Mouse (Mus musculus): ENCODE measurements around the gene Prim1. TPM values are rescaled to one million over a fixed set of nuclear protein-coding genes. Genes with fewer than 3 reads are reported as not detected.

Gene Prim1
- polyA plus RNA-seq, 1 experiment from 2014 or later, result 68.6 TPM

Other genes starting within 250 kb of the Prim1 start
- not detected in 2 replicates for gene Rdh9, start 238.8 kb upstream of the Prim1 start, polyA plus RNA-seq (2015; fragmentation: Nextera tagmentation; extraction: Ambion mirVana)
- gene Rdh16, start 214.0 kb upstream of the Prim1 start, polyA plus RNA-seq (2015; fragmentation: Nextera tagmentation; extraction: Ambion mirVana), result 0.11 TPM in 1 of 2 replicates, not detected in the other
- gene Rdh19, start 165.2 kb upstream of the Prim1 start, polyA plus RNA-seq (2015; fragmentation: Nextera tagmentation; extraction: Ambion mirVana), result not detected in 2 replicates
- not detected in 2 replicates for gene Rdh16f2, start 148.7 kb upstream of the Prim1 start, polyA plus RNA-seq (2015; fragmentation: Nextera tagmentation; extraction: Ambion mirVana)
- gene Rdh7, start 126.4 kb upstream of the Prim1 start, polyA plus RNA-seq (2015; fragmentation: Nextera tagmentation; extraction: Ambion mirVana), result not detected in 2 replicates
- 5.5 and 6.7 TPM in 2 replicates for gene Sdr9c7, start 116.7 kb upstream of the Prim1 start, polyA plus RNA-seq (2015; fragmentation: Nextera tagmentation; extraction: Ambion mirVana)
- gene Hsd17b6, start 7.6 kb upstream of the Prim1 start, polyA plus RNA-seq (2015; fragmentation: Nextera tagmentation; extraction: Ambion mirVana), result 0.38 and 1.1 TPM in 2 replicates
- gene Naca, start 20.4 kb downstream of the Prim1 start, polyA plus RNA-seq (2015; fragmentation: Nextera tagmentation; extraction: Ambion mirVana), result 690 and 754 TPM in 2 replicates
- 453 and 461 TPM in 2 replicates for gene Ptges3, start 43.8 kb downstream of the Prim1 start, polyA plus RNA-seq (2015; fragmentation: Nextera tagmentation; extraction: Ambion mirVana)
- 1,910 and 2,016 TPM in 2 replicates for gene Atp5b, start 68.1 kb downstream of the Prim1 start, polyA plus RNA-seq (2015; fragmentation: Nextera tagmentation; extraction: Ambion mirVana)
- 11.0 and 12.2 TPM in 2 replicates for gene Baz2a, start 76.4 kb downstream of the Prim1 start, polyA plus RNA-seq (2015; fragmentation: Nextera tagmentation; extraction: Ambion mirVana)
- 40.1 and 41.6 TPM in 2 replicates for gene Rbms2, start 165.1 kb downstream of the Prim1 start, polyA plus RNA-seq (2015; fragmentation: Nextera tagmentation; extraction: Ambion mirVana)
- gene Gls2, start 179.3 kb downstream of the Prim1 start, polyA plus RNA-seq (2015; fragmentation: Nextera tagmentation; extraction: Ambion mirVana), result 2.0 and 2.5 TPM in 2 replicates
- 30.8 TPM in 2 replicates for gene Spryd4, start 196.6 kb downstream of the Prim1 start, polyA plus RNA-seq (2015; fragmentation: Nextera tagmentation; extraction: Ambion mirVana)
- gene Mip, start 210.7 kb downstream of the Prim1 start, polyA plus RNA-seq (2015; fragmentation: Nextera tagmentation; extraction: Ambion mirVana), result 0.23 and 0.28 TPM in 2 replicates
- gene Timeless, start 216.9 kb downstream of the Prim1 start, polyA plus RNA-seq (2015; fragmentation: Nextera tagmentation; extraction: Ambion mirVana), result 43.8 and 48.1 TPM in 2 replicates
- gene Apon, start 238.9 kb downstream of the Prim1 start, polyA plus RNA-seq (2015; fragmentation: Nextera tagmentation; extraction: Ambion mirVana), result 0.27 TPM in 1 of 2 replicates, not detected in the other